Mouse (Mus musculus): ENCODE results near the gene Cmtm5. TPM values are rescaled to one million over a fixed set of nuclear protein-coding genes. Genes with fewer than 3 reads are reported as not detected.
A peak's percentile ranks its signal among the peaks of the same experiment; 100 is the strongest.

The Cmtm5 gene
- polyA plus RNA-seq, 1 experiment from 2014 or later, result 2.1 TPM

DNA sequence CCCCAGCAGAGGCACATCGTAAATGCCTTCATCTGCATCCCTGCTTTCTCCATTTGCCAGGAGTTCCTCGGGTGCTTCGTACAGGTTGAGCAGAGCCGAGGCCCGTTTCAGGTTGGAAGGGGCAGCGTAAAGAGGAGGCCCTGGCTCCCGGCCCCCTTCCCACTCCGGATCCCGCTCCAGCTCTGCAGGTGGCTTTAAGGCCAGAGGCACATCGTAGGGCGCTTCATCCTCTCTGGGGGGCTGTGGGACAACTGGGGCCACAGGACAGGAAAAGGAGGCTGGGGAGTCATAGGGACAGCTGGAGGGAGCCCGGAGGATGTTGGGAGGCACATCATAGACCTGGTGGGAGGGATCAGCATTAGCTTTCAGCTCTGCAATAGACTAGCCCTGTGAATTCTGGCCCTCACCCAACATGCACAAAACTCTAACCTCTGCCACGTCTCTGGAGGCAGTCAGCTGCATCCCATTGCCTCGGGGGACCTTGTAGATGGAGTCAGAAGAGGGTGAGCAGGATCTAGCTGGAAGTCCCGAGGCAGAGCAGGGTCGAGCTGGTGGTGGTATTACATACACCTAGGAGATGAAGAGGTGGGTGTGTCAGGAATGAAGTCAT lies 15.9 kb upstream of the Cmtm5 start:
- H3K9ac ChIP-seq (ENCODE audit: low read depth, low read length), result no peak overlapping the region
- no peak for TF ChIP-seq CTCF (IDR thresholded peaks at IDR 0.05; ENCODE audit: low read depth)
- 88% methylated on average over 16 of the region's 16 CpGs for WGBS
- no peak overlapping the region for H3K4me3 ChIP-seq (ENCODE audit: low read depth, low read length)
- no peaks in the 10 kb centered on the region for H3K4me1 ChIP-seq (replicated peaks; ENCODE audit: control insufficient read depth, insufficient read depth, low read length)
- no peaks in the 10 kb centered on the region for H3K27me3 ChIP-seq (replicated peaks; ENCODE audit: control insufficient read depth, insufficient read depth, low read length)
- H3K9me3 ChIP-seq (ENCODE audit: control insufficient read depth), result no peaks in the 10 kb centered on the region
- no peak for ATAC-seq
- no peak overlapping the region for H3K4me2 ChIP-seq (replicated peaks; ENCODE audit: low read depth)
- H3K27ac ChIP-seq (ENCODE audit: low read depth, low read length), result no peak overlapping the region
- H3K36me3 ChIP-seq (ENCODE audit: control insufficient read depth, insufficient read depth), result peaks cover 16% of the 10 kb centered on the region; the same call in 1 of the 2 replicates

DNA sequence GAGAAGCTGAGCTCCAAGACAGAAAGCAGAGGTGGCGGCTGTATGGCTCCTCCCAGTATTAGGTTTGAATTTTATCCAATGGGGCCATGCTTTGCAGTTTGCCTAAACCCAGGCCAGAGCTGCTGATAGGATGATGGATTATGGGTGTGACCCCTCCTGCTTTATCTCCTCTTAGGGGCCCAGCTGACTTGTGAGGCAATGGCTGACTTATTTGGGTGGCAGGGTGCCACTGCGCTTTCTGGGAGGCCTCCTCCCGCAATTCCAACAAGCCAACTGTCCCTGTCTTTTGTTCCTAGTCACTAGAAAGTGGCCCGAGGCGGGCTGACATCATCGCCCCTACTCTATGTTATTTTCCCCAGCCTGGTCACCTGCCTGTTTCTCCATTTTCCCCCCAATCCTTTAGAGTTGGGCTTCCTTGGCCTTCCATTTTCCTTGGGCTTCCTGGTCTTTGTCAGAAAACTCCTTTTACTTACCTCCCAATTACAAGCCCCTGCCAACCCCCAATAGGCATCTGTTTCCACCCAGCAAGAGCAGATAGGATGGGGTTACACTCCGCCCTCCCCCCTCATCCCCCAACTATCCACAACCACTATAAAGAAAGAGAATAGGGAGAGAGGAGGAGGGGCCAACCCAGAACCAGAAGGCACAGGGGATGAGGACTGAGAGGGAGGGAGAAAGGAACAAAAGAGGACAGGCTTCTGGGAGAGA lies 11.3 kb upstream of the Cmtm5 start:
- Histone ChIP-seq H3K27me3 (replicated peaks; ENCODE audit: control insufficient read depth, insufficient read depth, low read length) (peaks cover 21% of the 10 kb centered on the region), H3K9ac (ENCODE audit: low read depth, low read length) (0 out of 2 replicates have a peak overlapping the region, but pooled peaks have one; percentile 68), H3K27ac (ENCODE audit: low read depth, low read length) (peak overlapping the region; percentile 87), H3K9me3 (ENCODE audit: control insufficient read depth) (no peaks in the 10 kb centered on the region), H3K4me3 (ENCODE audit: low read depth, low read length) (peak overlapping the region; percentile 51), H3K4me2 (replicated peaks; ENCODE audit: low read depth) (peak overlapping the region; percentile 76), H3K36me3 (ENCODE audit: control insufficient read depth, insufficient read depth) (peaks cover 4% of the 10 kb centered on the region; the same call in 1 of the 2 replicates), H3K4me1 (replicated peaks; ENCODE audit: control insufficient read depth, insufficient read depth, low read length) (0 out of 2 replicates have a peak, but pooled peaks cover 2% of the 10 kb centered on the region)
- ATAC-seq, result peak; percentile 39
- no peak for TF ChIP-seq CTCF (IDR thresholded peaks at IDR 0.05; ENCODE audit: low read depth)
- WGBS, result 40% methylated on average over 7 of the region's 7 CpGs

- peak within 1 kb of the TSS; percentile 87 for H3K27ac ChIP-seq (ENCODE audit: low read depth, low read length)
- no peaks in the 10 kb centered on the region for H3K9me3 ChIP-seq (ENCODE audit: control insufficient read depth)
- H3K4me3 ChIP-seq (ENCODE audit: low read depth, low read length), result peak within 1 kb of the TSS; percentile 51
- H3K4me1 ChIP-seq (replicated peaks; ENCODE audit: control insufficient read depth, insufficient read depth, low read length), result 0 out of 2 replicates have a peak, but pooled peaks cover 2% of the 10 kb centered on the region
- peak within 1 kb of the TSS; percentile 76 for H3K4me2 ChIP-seq (replicated peaks; ENCODE audit: low read depth)
- no peak for TF ChIP-seq CTCF (IDR thresholded peaks at IDR 0.05; ENCODE audit: low read depth)
- H3K9ac ChIP-seq (ENCODE audit: low read depth, low read length), result peak within 1 kb of the TSS; percentile 68
- WGBS, result 7% methylated on average over 53 of the region's 57 CpGs
- peaks cover 21% of the 10 kb centered on the region for H3K27me3 ChIP-seq (replicated peaks; ENCODE audit: control insufficient read depth, insufficient read depth, low read length)
- peak; percentile 58 for ATAC-seq
- H3K36me3 ChIP-seq (ENCODE audit: control insufficient read depth, insufficient read depth), result no peaks in the 10 kb centered on the region
Measured at GRCm38 (mm10) chr14:54925349-54926342, 10.4 kb upstream of the Cmtm5 start, which contains the start of gene Efs. Gene Efs, minus strand, starts transcription at chr14:54926126.

DNA sequence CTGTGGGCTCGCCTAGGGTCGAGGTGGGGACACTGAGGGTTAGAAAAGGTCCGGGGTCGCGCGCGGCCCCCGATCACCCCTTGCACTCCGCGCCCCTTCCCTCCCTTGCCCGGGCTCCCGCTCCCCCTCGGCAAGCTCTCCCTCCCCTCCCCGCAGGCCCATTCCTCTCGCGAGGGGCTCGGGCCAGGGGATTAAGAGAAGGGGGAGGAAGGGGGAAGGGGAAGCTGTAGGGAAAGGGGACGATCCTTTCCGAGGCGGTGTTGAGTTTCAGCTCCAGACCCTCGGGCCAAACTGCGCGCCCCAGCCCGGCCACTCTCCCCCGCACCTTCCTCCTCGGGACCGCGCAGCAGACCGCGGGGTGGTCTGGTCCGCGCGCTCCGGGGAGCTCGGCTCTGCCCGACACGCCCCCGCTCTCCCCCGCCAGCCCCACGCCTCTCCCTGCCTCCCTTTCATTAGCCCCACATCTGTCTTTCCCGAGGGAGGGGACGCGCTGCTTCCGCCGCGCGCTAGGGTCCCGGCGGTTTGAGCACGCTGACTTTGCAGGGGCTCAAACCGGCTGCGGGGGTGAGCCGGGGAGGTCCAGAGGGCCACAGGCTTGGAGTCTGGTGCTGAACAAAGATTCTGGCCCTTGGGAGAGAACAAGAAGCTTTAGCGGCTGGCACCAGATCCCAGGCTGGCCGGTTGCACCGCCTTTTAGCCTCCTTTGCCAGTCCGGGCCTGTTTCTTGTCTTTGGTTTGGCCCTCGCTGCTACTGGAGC lies 9.5 kb upstream of the Cmtm5 start:
- TF ChIP-seq CTCF (IDR thresholded peaks at IDR 0.05; ENCODE audit: low read depth), result no peak
- Histone ChIP-seq H3K27me3 (replicated peaks; ENCODE audit: control insufficient read depth, insufficient read depth, low read length) (peaks cover 21% of the 10 kb centered on the region), H3K9me3 (ENCODE audit: control insufficient read depth) (no peaks in the 10 kb centered on the region), H3K36me3 (ENCODE audit: control insufficient read depth, insufficient read depth) (no peaks in the 10 kb centered on the region), H3K4me3 (ENCODE audit: low read depth, low read length) (peak overlapping the region; percentile 51), H3K9ac (ENCODE audit: low read depth, low read length) (peak overlapping the region; percentile 68), H3K27ac (ENCODE audit: low read depth, low read length) (peak overlapping the region; percentile 87), H3K4me1 (replicated peaks; ENCODE audit: control insufficient read depth, insufficient read depth, low read length) (0 out of 2 replicates have a peak, but pooled peaks cover 2% of the 10 kb centered on the region), H3K4me2 (replicated peaks; ENCODE audit: low read depth) (peak overlapping the region; percentile 76)
- WGBS, result 4% methylated on average over 29 of the region's 58 CpGs
- ATAC-seq, result peak; percentile 56

GRCm38 (mm10) chr14:54927296-54927695 lies 8.8 kb upstream of the Cmtm5 start:
- ATAC-seq, result no peak

More at GRCm38 (mm10) chr14:54927296-54927695, 8.8 kb upstream of the Cmtm5 start:
- peak overlapping the region; percentile 76 for H3K4me2 ChIP-seq (replicated peaks; ENCODE audit: low read depth)
- H3K27me3 ChIP-seq (replicated peaks; ENCODE audit: control insufficient read depth, insufficient read depth, low read length), result peaks cover 21% of the 10 kb centered on the region
- H3K27ac ChIP-seq (ENCODE audit: low read depth, low read length), result peak overlapping the region; percentile 87
- 27% methylated on average over 7 of the region's 7 CpGs for WGBS
- H3K4me1 ChIP-seq (replicated peaks; ENCODE audit: control insufficient read depth, insufficient read depth, low read length), result 0 out of 2 replicates have a peak, but pooled peaks cover 2% of the 10 kb centered on the region
- H3K9ac ChIP-seq (ENCODE audit: low read depth, low read length), result no peak overlapping the region
- no peaks in the 10 kb centered on the region for H3K36me3 ChIP-seq (ENCODE audit: control insufficient read depth, insufficient read depth)
- TF ChIP-seq CTCF (IDR thresholded peaks at IDR 0.05; ENCODE audit: low read depth), result no peak
- no peaks in the 10 kb centered on the region for H3K9me3 ChIP-seq (ENCODE audit: control insufficient read depth)
- H3K4me3 ChIP-seq (ENCODE audit: low read depth, low read length), result peak overlapping the region; percentile 51

Measured in intestine, postnatal 0 days (tissue).